Mouse (Mus musculus) CH12.LX (cell line): ENCODE data around the gene Ptprb. TPM values are rescaled to one million over a fixed set of nuclear protein-coding genes. Genes with fewer than 3 reads are reported as not detected.

Experiments
- DNase-seq: peaks from one replicate; pipeline ENCODE4 v3.0.0-alpha.2; 2013; ENCODE audit errors: extremely low read depth
- H3K27ac ChIP-seq: 2 replicates; pipeline ENCODE4 v1.5.1; 2012; ENCODE audit warnings: low read depth, mild to moderate bottlenecking, control low read depth, moderate library complexity; ENCODE audit not compliant: insufficient read depth
- H3K27me3 ChIP-seq: replicated peaks from 2 replicates; pipeline ENCODE3; 2012; ENCODE audit warnings: inconsistent platforms
- H3K36me3 ChIP-seq, 2 experiments: replicated peaks in 1 of 2; 2 replicates each; pipeline versions ENCODE3 to v1.6.1; 2012; ENCODE audit warnings: inconsistent platforms in 1 of 2, low read length in 1 of 2, mild to moderate bottlenecking in 1 of 2, mixed read lengths in 1 of 2, moderate library complexity in 1 of 2; ENCODE audit not compliant: control insufficient read depth in 1 of 2, insufficient read depth in 1 of 2
- H3K4me1 ChIP-seq, 2 experiments: 2 replicates each; pipeline ENCODE4 v1.6.1; 2012; ENCODE audit warnings: inconsistent platforms in 1 of 2, moderate library complexity in 1 of 2; ENCODE audit not compliant: insufficient read depth in 2 of 2, control insufficient read depth in 1 of 2
- H3K4me2 ChIP-seq: 2 replicates; pipeline ENCODE4 v1.6.1; 2012; ENCODE audit warnings: low read depth, mild to moderate bottlenecking, control low read depth; ENCODE audit not compliant: poor library complexity, insufficient read depth, severe bottlenecking
- H3K4me3 ChIP-seq, 3 experiments: fragments of 150-350 bp in 1 of 3; sonication (generic) in 1 of 3; replicated peaks in 1 of 3; 2 replicates each; pipeline versions ENCODE3 to v1.5.1; 2011 to 2012; ENCODE audit warnings: low read depth in 2 of 3, low read length in 2 of 3, mild to moderate bottlenecking in 2 of 3, moderate library complexity in 2 of 3, control low read depth in 1 of 3, improper control_type of control experiment in 1 of 3, inconsistent platforms in 1 of 3, mixed read lengths in 1 of 3; ENCODE audit not compliant: poor library complexity in 1 of 3
- H3K79me2 ChIP-seq: replicated peaks from 2 replicates; pipeline ENCODE4 v1.6.1; 2012; ENCODE audit warnings: mild to moderate bottlenecking, moderate library complexity; ENCODE audit not compliant: control insufficient read depth, poor library complexity, insufficient read depth, severe bottlenecking; ENCODE audit errors: extremely low read depth
- H3K9ac ChIP-seq: 2 replicates; pipeline ENCODE4 v1.6.1; 2012; ENCODE audit warnings: low read depth, mild to moderate bottlenecking, control low read depth, moderate library complexity; ENCODE audit not compliant: insufficient read depth
- H3K9me3 ChIP-seq: replicated peaks from 2 replicates; pipeline ENCODE3; 2012; ENCODE audit warnings: low read length, inconsistent platforms, mixed read lengths
- BHLHE40 ChIP-seq: IDR thresholded peaks from 2 replicates; pipeline ENCODE4 v1.6.1; 2011; ENCODE audit warnings: mild to moderate bottlenecking, low read depth, low read length, improper control_type of control experiment
- CHD1 ChIP-seq: IDR thresholded peaks from 2 replicates; pipeline ENCODE4 v1.6.1; 2012; ENCODE audit warnings: low read depth, low read length, improper control_type of control experiment, inconsistent platforms
- CHD2 ChIP-seq: IDR thresholded peaks from 2 replicates; pipeline ENCODE4 v1.6.1; 2011; ENCODE audit warnings: low read length, improper control_type of control experiment
- E2F4 ChIP-seq: IDR thresholded peaks from 2 replicates; pipeline ENCODE4 v1.6.1; 2011; ENCODE audit warnings: low read depth, low read length, improper control_type of control experiment; ENCODE audit not compliant: insufficient replicate concordance
- ELF1 ChIP-seq: IDR thresholded peaks from 2 replicates; pipeline ENCODE4 v1.6.1; 2014; ENCODE audit warnings: low read depth, mild to moderate bottlenecking, inconsistent platforms, low read length, improper control_type of control experiment
- ETS1 ChIP-seq: conservative IDR thresholded peaks from 2 replicates; pipeline ENCODE4 v1.6.1; 2012; ENCODE audit warnings: low read depth, mild to moderate bottlenecking, inconsistent platforms, low read length, improper control_type of control experiment, moderate library complexity
- GABPA ChIP-seq: IDR thresholded peaks from 2 replicates; pipeline ENCODE4 v1.6.1; 2012; ENCODE audit warnings: low read depth, low read length, improper control_type of control experiment, inconsistent platforms; ENCODE audit not compliant: insufficient replicate concordance
- HCFC1 ChIP-seq: IDR thresholded peaks from 2 replicates; pipeline ENCODE4 v1.6.1; 2012; ENCODE audit warnings: low read depth, mild to moderate bottlenecking, inconsistent platforms, low read length, improper control_type of control experiment
- JUND ChIP-seq: conservative IDR thresholded peaks from 2 replicates; pipeline ENCODE4 v1.6.1; 2011; ENCODE audit warnings: low read depth, low read length, improper control_type of control experiment
- KAT2A ChIP-seq: IDR thresholded peaks from 2 replicates; pipeline ENCODE4 v1.6.1; 2012; ENCODE audit warnings: low read length, improper control_type of control experiment, inconsistent platforms; ENCODE audit not compliant: insufficient replicate concordance
- MAFK ChIP-seq: IDR thresholded peaks from 2 replicates; pipeline ENCODE4 v1.6.1; 2011; ENCODE audit warnings: low read length, improper control_type of control experiment; ENCODE audit not compliant: insufficient replicate concordance
- MAX ChIP-seq: IDR thresholded peaks from 2 replicates; pipeline ENCODE4 v1.6.1; 2011; ENCODE audit warnings: low read length, improper control_type of control experiment
- MEF2A ChIP-seq: IDR thresholded peaks from 2 replicates; pipeline ENCODE4 v1.6.1; 2014; ENCODE audit warnings: low read depth, mild to moderate bottlenecking, inconsistent platforms, low read length, improper control_type of control experiment, borderline replicate concordance
- MYC ChIP-seq: IDR thresholded peaks from 2 replicates; pipeline ENCODE4 v1.6.1; 2011; ENCODE audit warnings: low read depth, mild to moderate bottlenecking, improper control_type of control experiment, low read length
- NELFE ChIP-seq: IDR thresholded peaks from 2 replicates; pipeline ENCODE4 v1.6.1; 2011; ENCODE audit warnings: low read depth, low read length, improper control_type of control experiment
- PAX5 ChIP-seq: IDR thresholded peaks from 2 replicates; pipeline ENCODE4 v1.6.1; 2012; ENCODE audit warnings: low read length, inconsistent platforms, mixed read lengths
- POLR2A ChIP-seq: IDR thresholded peaks from 2 replicates; pipeline ENCODE4 v1.6.1; 2011; ENCODE audit warnings: low read depth, mild to moderate bottlenecking, improper control_type of control experiment, low read length
- POLR2AphosphoS2 ChIP-seq: IDR thresholded peaks from 2 replicates; pipeline ENCODE4 v1.6.1; 2011; ENCODE audit warnings: low read depth, low read length, improper control_type of control experiment
- RAD21 ChIP-seq: IDR thresholded peaks from 2 replicates; pipeline ENCODE4 v1.6.1; 2011; ENCODE audit warnings: low read depth, mild to moderate bottlenecking, low read length, improper control_type of control experiment, moderate library complexity
- RCOR1 ChIP-seq: conservative IDR thresholded peaks from 2 replicates; pipeline ENCODE4 v1.6.1; 2012; ENCODE audit warnings: low read depth, mild to moderate bottlenecking, inconsistent platforms, low read length, improper control_type of control experiment
- SIN3A ChIP-seq: IDR thresholded peaks from 2 replicates; pipeline ENCODE4 v1.6.1; 2012; ENCODE audit warnings: low read length, improper control_type of control experiment, inconsistent platforms
- SMC3 ChIP-seq: IDR thresholded peaks from 2 replicates; pipeline ENCODE4 v1.6.1; 2011; ENCODE audit warnings: low read depth, low read length, improper control_type of control experiment
- TBP ChIP-seq: conservative IDR thresholded peaks from 2 replicates; pipeline ENCODE4 v1.6.1; 2011; ENCODE audit warnings: low read depth, low read length, improper control_type of control experiment
- TCF12 ChIP-seq: IDR thresholded peaks from 2 replicates; pipeline ENCODE4 v1.6.1; 2014; ENCODE audit warnings: low read depth, mild to moderate bottlenecking, inconsistent platforms, low read length, improper control_type of control experiment
- UBTF ChIP-seq: IDR thresholded peaks from 2 replicates; pipeline ENCODE4 v1.6.1; 2012; ENCODE audit warnings: low read depth, mild to moderate bottlenecking, inconsistent platforms, low read length, improper control_type of control experiment, moderate library complexity
- USF1 ChIP-seq: IDR thresholded peaks from 2 replicates; pipeline ENCODE4 v1.6.1; 2014; ENCODE audit warnings: low read depth, mild to moderate bottlenecking, inconsistent platforms, low read length, improper control_type of control experiment
- USF2 ChIP-seq: conservative IDR thresholded peaks from 2 replicates; pipeline ENCODE4 v1.6.1; 2011; ENCODE audit warnings: low read depth, low read length, improper control_type of control experiment
- ZC3H11A ChIP-seq: IDR thresholded peaks from 2 replicates; pipeline ENCODE4 v1.6.1; 2012; ENCODE audit warnings: low read depth, mild to moderate bottlenecking, inconsistent platforms, low read length, improper control_type of control experiment
- ZKSCAN1 ChIP-seq: IDR thresholded peaks from 2 replicates; pipeline ENCODE4 v1.6.1; 2012; ENCODE audit warnings: low read depth, inconsistent platforms, low read length, improper control_type of control experiment, borderline replicate concordance
- ZMIZ1 ChIP-seq: IDR thresholded peaks from 2 replicates; pipeline ENCODE4 v1.6.1; 2012; ENCODE audit warnings: low read depth, mild to moderate bottlenecking, inconsistent platforms, low read length, improper control_type of control experiment
- ZNF384 ChIP-seq: IDR thresholded peaks from 2 replicates; pipeline ENCODE4 v1.6.1; 2012; ENCODE audit warnings: low read depth, low read length, improper control_type of control experiment, inconsistent platforms
- dilution Hi-C: fragments of 300-500 bp; cut with MboI; formaldehyde crosslinking; loops from 2 replicates; pipeline ENCODE4 v1.14.3; 2020; ENCODE audit warnings: low sequenced_read_pairs; ENCODE audit not compliant: extremely low pct_unique_long_range_greater_than_20kb, extremely low pct_ligation_motif_present
- in situ Hi-C: fragments of 300-500 bp; cut with MboI; formaldehyde crosslinking; loops from 3 replicates; pipeline ENCODE4 v1.14.3; 2019; ENCODE audit warnings: low sequenced_read_pairs, low pct_ligation_motif_present, low pct_unique_long_range_greater_than_20kb, mixed read lengths
- polyA plus RNA-seq: library from polyadenylated mRNA; unstranded; fragments of >175 nt; gene quantifications from 2 replicates; pipeline ENCODE4 v1.2.1, GENCODE M21; 2012; ENCODE audit warnings: low read depth; ENCODE audit not compliant: insufficient read length
- total RNA-seq, 2 experiments: library from RNA; depleted of rRNA; stranded (reverse); fragments of 300-350 nt in 1 of 2; fragments of >200 nt in 1 of 2; gene quantifications; 2 replicates each; pipeline ENCODE4 v1.2.3; 2012 to 2014

Gene Ptprb
- total and polyA plus RNA-seq, 3 experiments: not detected

DNA sequence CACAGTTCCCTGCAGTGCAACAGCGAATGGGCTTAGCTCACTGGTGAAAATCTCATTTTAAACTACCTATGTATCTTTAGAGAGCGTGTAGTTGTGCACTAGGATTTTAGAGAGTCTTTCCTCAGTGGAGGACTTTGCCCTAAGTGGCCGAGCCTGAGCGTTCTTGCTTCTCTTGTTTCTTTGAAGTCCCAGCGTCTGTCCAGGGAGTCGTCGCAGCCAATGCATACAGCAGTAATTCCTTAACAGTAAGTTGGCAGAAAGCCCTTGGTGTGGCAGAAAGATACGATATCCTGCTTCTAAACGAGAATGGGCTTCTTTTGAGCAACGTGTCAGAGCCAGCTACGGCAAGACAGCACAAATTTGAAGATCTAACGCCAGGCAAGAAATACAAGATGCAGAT, 65.9 kb downstream of the Ptprb start:
- TF ChIP-seq POLR2AphosphoS2 (no peak), MAX (no peak), E2F4 (no peak), NELFE (no peak), ZKSCAN1 (no peak), ETS1 (no peak), MEF2A (no peak), CHD1 (no peak), UBTF (no peak), RCOR1 (no peak)
- Histone ChIP-seq H3K4me2 (no peak overlapping the region), H3K79me2 (no peaks in the 10 kb centered on the region), H3K4me1 (no peaks in the 10 kb centered on the region), H3K9ac (no peak overlapping the region), H3K27ac (no peak overlapping the region), H3K36me3 (no peaks in the 10 kb centered on the region), H3K4me3 (no peak overlapping the region), H3K27me3 (no peaks in the 10 kb centered on the region), H3K9me3 (no peaks in the 10 kb centered on the region)
- in situ Hi-C loops: loop anchor here (25.0 kb wide), 4 partner anchors 121 to 696 kb away; partner anchors contain the start of genes Kcnmb4 and Lrrc10
- dilution Hi-C loops: no loop called here
- DNase-seq: no peak

DNA sequence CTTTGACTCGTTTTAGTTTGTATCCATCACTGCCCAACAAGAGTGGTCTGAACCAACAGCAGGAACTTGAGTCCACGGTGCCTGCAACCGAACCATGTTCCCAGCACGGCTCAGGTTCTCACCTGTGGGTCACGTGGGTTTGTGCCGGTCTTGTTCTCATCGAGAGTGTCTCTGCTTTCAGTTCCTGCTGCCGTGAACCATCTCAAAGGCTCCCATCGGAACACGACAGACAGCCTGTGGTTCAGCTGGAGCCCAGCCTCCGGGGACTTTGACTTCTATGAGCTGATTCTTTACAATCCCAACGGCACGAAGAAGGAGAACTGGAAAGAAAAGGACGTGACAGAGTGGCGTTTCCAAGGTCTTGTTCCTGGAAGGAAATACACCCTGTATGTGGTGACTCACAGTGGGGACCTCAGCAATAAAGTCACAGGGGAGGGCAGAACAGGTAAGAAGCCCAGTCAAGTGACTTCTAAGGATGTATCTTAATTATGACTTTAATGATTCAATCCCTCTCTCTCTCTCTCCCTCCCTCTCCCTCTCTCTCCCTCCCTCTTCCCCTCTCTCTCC, 71.4 kb downstream of the Ptprb start:
- Histone ChIP-seq H3K4me1 (peaks cover 5 to 11% of the 10 kb centered on the region in 2 experiments), H3K9me3 (no peaks in the 10 kb centered on the region), H3K4me3 (no peak overlapping the region), H3K27me3 (peaks cover 3% of the 10 kb centered on the region), H3K9ac (no peak overlapping the region), H3K4me2 (peak overlapping the region; percentile 47), H3K36me3 (no peaks in the 10 kb centered on the region), H3K79me2 (no peaks in the 10 kb centered on the region), H3K27ac (no peak overlapping the region)
- dilution Hi-C loops: no loop called here
- peak; percentile 61 for DNase-seq
- in situ Hi-C loops: loop anchor here (25.0 kb wide), 4 partner anchors 116 to 691 kb away; partner anchors contain the start of genes Kcnmb4 and Lrrc10
- TF ChIP-seq JUND: 0 out of 2 replicates have a peak, but pooled peaks have one; percentile 10
- TF ChIP-seq TBP: no peak
- no peak for TF ChIP-seq ZNF384
- 0 out of 2 replicates have a peak, but pooled peaks have one; percentile 50 for TF ChIP-seq RCOR1
- TF ChIP-seq CHD2: peak; percentile 17; the same call in 1 of the 2 replicates
- TF ChIP-seq KAT2A: no peak
- TF ChIP-seq ZKSCAN1: no peak
- TF ChIP-seq E2F4: no peak
- no peak for TF ChIP-seq POLR2A
- no peak for TF ChIP-seq ZMIZ1
- peak; percentile 82 for TF ChIP-seq USF2
- TF ChIP-seq SMC3: no peak
- no peak for TF ChIP-seq ELF1
- peak; percentile 52; the same call in 1 of the 2 replicates for TF ChIP-seq MAFK
- TF ChIP-seq USF1: peak; percentile 80
- no peak for TF ChIP-seq ZC3H11A
- 0 out of 2 replicates have a peak, but pooled peaks have one; percentile 30 for TF ChIP-seq TCF12
- no peak for TF ChIP-seq PAX5
- peak; percentile 40; the same call in 1 of the 2 replicates for TF ChIP-seq ETS1
- TF ChIP-seq MEF2A: no peak
- TF ChIP-seq POLR2AphosphoS2: no peak
- TF ChIP-seq UBTF: no peak
- no peak for TF ChIP-seq SIN3A
- peak; percentile 93 for TF ChIP-seq BHLHE40
- no peak for TF ChIP-seq HCFC1
- no peak for TF ChIP-seq MYC
- no peak for TF ChIP-seq GABPA
- TF ChIP-seq RAD21: no peak; the same call in 1 of the 2 replicates
